In genomic region chr7:45356087-45356486, GRCm38 (mm10) we compare ENCODE assay signal across 19 mouse cellular contexts. TPM values are rescaled to one million over a fixed set of nuclear protein-coding genes. Genes with fewer than 3 reads are reported as not detected.
DNase-seq lines count a peak whose midpoint lies in the region; ATAC-seq and TF ChIP-seq lines count a peak whose summit lies in the region.
"Had no signal": no experiment of that assay in that cellular context is flagged by ENCODE, and none has a peak within 500 bp of the region (broad histone marks: within the 10 kb centered on the region; RNA-seq: fewer than 3 reads in every experiment).

No protein-coding gene starts in this region.

- peaks cover 14% of the 10 kb centered on the region; the same call in 1 of the 2 replicates for H3K36me3 ChIP-seq in forebrain, embryonic 10.5 days (replicated peaks)
- peaks cover 56% of the 10 kb centered on the region for H3K36me3 ChIP-seq in forebrain, embryonic 14.5 days (ENCODE audit: control insufficient read depth, insufficient read depth, low read length)
- no peaks in the 10 kb centered on the region for H3K36me3 ChIP-seq in kidney, postnatal 0 days (ENCODE audit: insufficient read depth, low read length)
- peaks cover 17% of the 10 kb centered on the region for H3K36me3 ChIP-seq in E14TG2a.4 (ENCODE audit: insufficient read depth, low read length)
- no peaks in the 10 kb centered on the region for H3K36me3 ChIP-seq in embryonic facial prominence, embryonic 10.5 days (replicated peaks)
- H3K36me3 ChIP-seq: heart, embryonic 13.5 days had no signal

- no peak overlapping the region for H3K4me2 ChIP-seq in forebrain, embryonic 14.5 days (ENCODE audit: low read length)
- no peak overlapping the region for H3K4me2 ChIP-seq in kidney, postnatal 0 days (ENCODE audit: low read length)
- H3K4me2 ChIP-seq: forebrain, embryonic 15.5 days; heart, embryonic 13.5 days; hindbrain, embryonic 15.5 days had no signal

- 0 out of 2 replicates have a peak overlapping the region, but pooled peaks have one; percentile 0 for H3K4me3 ChIP-seq in forebrain, embryonic 10.5 days
- no peak overlapping the region for H3K4me3 ChIP-seq in forebrain, embryonic 14.5 days (ENCODE audit: low read depth, low read length)
- H3K4me3 ChIP-seq in kidney, postnatal 0 days (replicated peaks; ENCODE audit: low read depth, low read length): no peak overlapping the region
- H3K4me3 ChIP-seq in E14TG2a.4 (replicated peaks; ENCODE audit: low read length): 0 out of 2 replicates have a peak overlapping the region, but pooled peaks have one; percentile 10
- 0 out of 2 replicates have a peak overlapping the region, but pooled peaks have one; percentile 4 for H3K4me3 ChIP-seq in embryonic facial prominence, embryonic 10.5 days
- H3K4me3 ChIP-seq: forebrain, embryonic 15.5 days; heart, embryonic 13.5 days; hindbrain, embryonic 15.5 days had no signal

- peaks cover 23% of the 10 kb centered on the region for H3K27me3 ChIP-seq in forebrain, embryonic 10.5 days (ENCODE audit: poor library complexity, severe bottlenecking)
- H3K27me3 ChIP-seq in forebrain, embryonic 14.5 days (replicated peaks; ENCODE audit: control insufficient read depth, insufficient read depth, low read length): no peaks in the 10 kb centered on the region
- H3K27me3 ChIP-seq in kidney, postnatal 0 days (ENCODE audit: insufficient read depth, low read length): peaks cover 6% of the 10 kb centered on the region; the same call in 1 of the 2 replicates
- no peaks in the 10 kb centered on the region for H3K27me3 ChIP-seq in E14TG2a.4 (ENCODE audit: insufficient read depth, low read length)
- H3K27me3 ChIP-seq in embryonic facial prominence, embryonic 10.5 days (replicated peaks; ENCODE audit: low read depth, poor library complexity, severe bottlenecking): peaks cover 46% of the 10 kb centered on the region
- H3K27me3 ChIP-seq: forebrain, embryonic 15.5 days; hindbrain, embryonic 15.5 days; Patski had no signal

- no peak overlapping the region for H3K27ac ChIP-seq in forebrain, embryonic 10.5 days
- no peak overlapping the region for H3K27ac ChIP-seq in forebrain, embryonic 14.5 days (ENCODE audit: low read depth, low read length)
- no peak overlapping the region for H3K27ac ChIP-seq in kidney, postnatal 0 days
- H3K27ac ChIP-seq in embryonic facial prominence, embryonic 10.5 days (replicated peaks): no peak overlapping the region
- H3K27ac ChIP-seq: forebrain, embryonic 15.5 days; heart, embryonic 13.5 days; hindbrain, embryonic 15.5 days had no signal

- no peak for DNase-seq in forebrain, embryonic 10.5 days (ENCODE audit: extremely low spot score, low spot score)
- no peak for DNase-seq in forebrain, embryonic 14.5 days (ENCODE audit: low spot score)
- no peak for DNase-seq in kidney, postnatal 0 days (ENCODE audit: low spot score)
- no peak for DNase-seq in kidney, adult 18-20 months
- DNase-seq in embryonic facial prominence, embryonic 10.5 days (ENCODE audit: low spot score): no peak
- no peak for DNase-seq in layer of hippocampus, adult 9-11 months
- DNase-seq in ovary, postnatal 10 days (ENCODE audit: low spot score): no peak
- DNase-seq: adrenal gland, postnatal 10 days; cerebellum, adult 11 months; cerebellum, adult 9-10 months; cerebellum, postnatal 36 days; gastrocnemius, postnatal 36 days; heart, adult 11 months; heart, postnatal 36 days had no signal

- WGBS in forebrain, embryonic 10.5 days: 58% methylated on average over 13 of the region's 13 CpGs
- 69% methylated on average over 13 of the region's 13 CpGs for WGBS in forebrain, embryonic 14.5 days
- WGBS in kidney, postnatal 0 days: 26% methylated on average over 13 of the region's 13 CpGs
- 63% methylated on average over 13 of the region's 13 CpGs for WGBS in embryonic facial prominence, embryonic 10.5 days

- no peak overlapping the region for H3K9ac ChIP-seq in forebrain, embryonic 14.5 days (ENCODE audit: low read length)
- no peak overlapping the region for H3K9ac ChIP-seq in kidney, postnatal 0 days (ENCODE audit: low read depth, low read length)
- H3K9ac ChIP-seq: forebrain, embryonic 15.5 days; heart, embryonic 13.5 days; hindbrain, embryonic 15.5 days had no signal

- peaks cover 4% of the 10 kb centered on the region for H3K4me1 ChIP-seq in forebrain, embryonic 10.5 days
- no peaks in the 10 kb centered on the region for H3K4me1 ChIP-seq in forebrain, embryonic 14.5 days (ENCODE audit: control insufficient read depth, insufficient read depth, low read length)
- H3K4me1 ChIP-seq in kidney, postnatal 0 days (replicated peaks; ENCODE audit: insufficient read depth, low read length): no peaks in the 10 kb centered on the region
- peaks cover 67% of the 10 kb centered on the region for H3K4me1 ChIP-seq in E14TG2a.4 (replicated peaks; ENCODE audit: low read depth, low read length)
- H3K4me1 ChIP-seq in embryonic facial prominence, embryonic 10.5 days: no peaks in the 10 kb centered on the region

- H3K9me3 ChIP-seq in forebrain, embryonic 10.5 days: no peaks in the 10 kb centered on the region
- H3K9me3 ChIP-seq in forebrain, embryonic 14.5 days (replicated peaks; ENCODE audit: control insufficient read depth, low read length): no peaks in the 10 kb centered on the region
- H3K9me3 ChIP-seq in kidney, postnatal 0 days (replicated peaks; ENCODE audit: low read length): no peaks in the 10 kb centered on the region
- H3K9me3 ChIP-seq in E14TG2a.4 (ENCODE audit: low read length): no peaks in the 10 kb centered on the region
- no peaks in the 10 kb centered on the region for H3K9me3 ChIP-seq in embryonic facial prominence, embryonic 10.5 days
- H3K9me3 ChIP-seq: forebrain, embryonic 15.5 days; heart, embryonic 13.5 days; hindbrain, embryonic 15.5 days had no signal

- ATAC-seq in forebrain, embryonic 14.5 days: no peak
- peak; percentile 45 for ATAC-seq in kidney, postnatal 0 days (replicated peaks; ENCODE audit: low FRiP score, low read depth)
- ATAC-seq: forebrain, embryonic 15.5 days; Patski had no signal

- no peak for TF ChIP-seq CTCF in kidney, postnatal 0 days (IDR thresholded peaks at IDR 0.05; ENCODE audit: low read depth)
- TF ChIP-seq CTCF in E14TG2a.4 (conservative IDR thresholded peaks at IDR 0.05; ENCODE audit: low read length): no peak

RNA-seq across cellular contexts. Expression of gene Ppfia3, which starts 10.7 kb away (rescaled TPM):
- polyA plus RNA-seq in forebrain, embryonic 10.5 days (2016; fragmentation: Nextera tagmentation; extraction: Ambion mirVana): 6.0 and 8.9 TPM in 2 replicates
- 10.7 and 17.3 TPM in 2 replicates for polyA plus RNA-seq in forebrain, embryonic 14.5 days (2014; fragmentation: Nextera tagmentation; extraction: Ambion mirVana)
- polyA plus RNA-seq in kidney, postnatal 0 days (2015; fragmentation: Nextera tagmentation; extraction: Ambion mirVana): 4.3 and 5.4 TPM in 2 replicates
- polyA plus RNA-seq in embryonic facial prominence, embryonic 10.5 days (2016; fragmentation: Nextera tagmentation; extraction: Ambion mirVana): 5.8 and 7.1 TPM in 2 replicates

RNA-seq across cellular contexts. Expression of gene Lin7b, which starts 14.3 kb away (rescaled TPM):
- 0.47 and 0.81 TPM in 2 replicates for polyA plus RNA-seq in forebrain, embryonic 10.5 days (2016; fragmentation: Nextera tagmentation; extraction: Ambion mirVana)
- 6.2 and 11.0 TPM in 2 replicates for polyA plus RNA-seq in forebrain, embryonic 14.5 days (2014; fragmentation: Nextera tagmentation; extraction: Ambion mirVana)
- 1.2 and 1.6 TPM in 2 replicates for polyA plus RNA-seq in kidney, postnatal 0 days (2015; fragmentation: Nextera tagmentation; extraction: Ambion mirVana)
- 0.24 and 1.2 TPM in 2 replicates for polyA plus RNA-seq in embryonic facial prominence, embryonic 10.5 days (2016; fragmentation: Nextera tagmentation; extraction: Ambion mirVana)

RNA-seq across cellular contexts. Expression of gene Hrc, which starts 21.0 kb away (rescaled TPM):
- 0.31 and 0.42 TPM in 2 replicates for polyA plus RNA-seq in forebrain, embryonic 10.5 days (2016; fragmentation: Nextera tagmentation; extraction: Ambion mirVana)
- polyA plus RNA-seq in forebrain, embryonic 14.5 days (2014; fragmentation: Nextera tagmentation; extraction: Ambion mirVana): 0.06 TPM in 1 of 2 replicates, not detected in the other
- 0.75 and 1.1 TPM in 2 replicates for polyA plus RNA-seq in kidney, postnatal 0 days (2015; fragmentation: Nextera tagmentation; extraction: Ambion mirVana)
- 0.31 and 0.64 TPM in 2 replicates for polyA plus RNA-seq in embryonic facial prominence, embryonic 10.5 days (2016; fragmentation: Nextera tagmentation; extraction: Ambion mirVana)

RNA-seq across cellular contexts. Expression of gene Trpm4, which starts 22.5 kb away (rescaled TPM):
- 8.3 and 8.9 TPM in 2 replicates for polyA plus RNA-seq in forebrain, embryonic 10.5 days (2016; fragmentation: Nextera tagmentation; extraction: Ambion mirVana)
- polyA plus RNA-seq in forebrain, embryonic 14.5 days (2014; fragmentation: Nextera tagmentation; extraction: Ambion mirVana): 6.5 and 9.8 TPM in 2 replicates
- polyA plus RNA-seq in kidney, postnatal 0 days (2015; fragmentation: Nextera tagmentation; extraction: Ambion mirVana): 14.4 and 15.9 TPM in 2 replicates
- 10.6 and 11.3 TPM in 2 replicates for polyA plus RNA-seq in embryonic facial prominence, embryonic 10.5 days (2016; fragmentation: Nextera tagmentation; extraction: Ambion mirVana)

RNA-seq across cellular contexts. Expression of gene Snrnp70, which starts 39.5 kb away (rescaled TPM):
- 295 TPM in 2 replicates for polyA plus RNA-seq in forebrain, embryonic 10.5 days (2016; fragmentation: Nextera tagmentation; extraction: Ambion mirVana)
- polyA plus RNA-seq in forebrain, embryonic 14.5 days (2014; fragmentation: Nextera tagmentation; extraction: Ambion mirVana): 95.7 and 99.4 TPM in 2 replicates
- polyA plus RNA-seq in kidney, postnatal 0 days (2015; fragmentation: Nextera tagmentation; extraction: Ambion mirVana): 148 and 163 TPM in 2 replicates
- 285 and 287 TPM in 2 replicates for polyA plus RNA-seq in embryonic facial prominence, embryonic 10.5 days (2016; fragmentation: Nextera tagmentation; extraction: Ambion mirVana)

Comparison
In these comparisons a context has a peak if more than half of its experiments do, and no peak if none do; other contexts are left out.
1. H3K4me3 ChIP-seq: peak in forebrain, embryonic 10.5 days (single experiment), E14TG2a.4 (single experiment) and embryonic facial prominence, embryonic 10.5 days (single experiment); none in forebrain, embryonic 14.5 days (single experiment) and kidney, postnatal 0 days (single experiment).